Mouse (Mus musculus) liver, embryonic 14.5 days (tissue): ENCODE results near the gene 0610012G03Rik. TPM values are rescaled to one million over a fixed set of nuclear protein-coding genes. Genes with fewer than 3 reads are reported as not detected.

Experiments used
- ATAC-seq: fragments of 200-750 bp; cut with Nextera tagmentation; 2 replicates; pipeline ENCODE4 v1.8.0; 2017; ENCODE audit warnings: moderate number of reproducible peaks, mild to moderate bottlenecking, moderate library complexity; ENCODE audit not compliant: insufficient read depth
- DNase-seq, 3 experiments: peaks; one replicate each; pipeline ENCODE4 v3.0.0-alpha.2; 2012 to 2013; ENCODE audit warnings: low read depth in 3 of 3, low spot score in 3 of 3
- H3K27ac ChIP-seq: fragments of 300-500 bp; sonication (generic); 2 replicates; pipeline ENCODE4 v1.5.1; 2014; ENCODE audit warnings: moderate library complexity, mild to moderate bottlenecking, control low read depth, inconsistent platforms
- H3K27me3 ChIP-seq: fragments of 300-500 bp; sonication (generic); 2 replicates; pipeline ENCODE4 v1.6.1; 2014; ENCODE audit warnings: mild to moderate bottlenecking, low read length, moderate library complexity; ENCODE audit not compliant: control insufficient read depth, insufficient read depth
- H3K36me3 ChIP-seq: fragments of 300-500 bp; sonication (generic); replicated peaks from 2 replicates; pipeline ENCODE4 v1.6.1; 2014; ENCODE audit warnings: low read depth; ENCODE audit not compliant: control insufficient read depth, insufficient read depth
- H3K4me1 ChIP-seq, 2 experiments: fragments of 200-500 bp in 1 of 2; fragments of 300-500 bp in 1 of 2; sonication (generic) in 1 of 2; replicated peaks; 2 replicates each; pipeline ENCODE4 v1.6.1; 2012 to 2014; ENCODE audit warnings: antibody characterized with exemption in 1 of 2, inconsistent platforms in 1 of 2, low read length in 1 of 2; ENCODE audit not compliant: control insufficient read depth in 2 of 2, insufficient read depth in 2 of 2
- H3K4me2 ChIP-seq: fragments of 300-500 bp; sonication (generic); 2 replicates; pipeline ENCODE4 v1.6.1; 2014; ENCODE audit warnings: low read depth, mild to moderate bottlenecking, control low read depth, moderate library complexity
- H3K4me3 ChIP-seq, 2 experiments: fragments of 200-500 bp in 1 of 2; fragments of 300-500 bp in 1 of 2; sonication (generic) in 1 of 2; 2 replicates each; pipeline ENCODE4 v1.5.1; 2012 to 2014; ENCODE audit warnings: low read depth in 2 of 2, low read length in 2 of 2, mild to moderate bottlenecking in 2 of 2, control low read depth in 1 of 2, inconsistent platforms in 1 of 2, moderate library complexity in 1 of 2; ENCODE audit not compliant: insufficient read depth in 1 of 2
- H3K9ac ChIP-seq: fragments of 300-500 bp; sonication (generic); replicated peaks from 2 replicates; pipeline ENCODE4 v1.6.1; 2014; ENCODE audit warnings: mild to moderate bottlenecking, control low read depth, moderate library complexity
- H3K9me3 ChIP-seq: fragments of 300-500 bp; sonication (generic); 2 replicates; pipeline ENCODE4 v1.6.1; 2016; ENCODE audit warnings: low read length, mixed read lengths; ENCODE audit not compliant: control insufficient read depth
- CTCF ChIP-seq: IDR thresholded peaks from 2 replicates; pipeline ENCODE4 v1.5.1; 2016; ENCODE audit warnings: antibody characterized with exemption, low read depth, control low read depth
- EP300 ChIP-seq: IDR thresholded peaks from 2 replicates; pipeline ENCODE4 v1.6.1; 2016; ENCODE audit warnings: antibody characterized with exemption, low read depth
- whole genome bisulfite sequencing: fragments of 180-500 bp; shearing (Covaris S2); extraction: QIAGEN DNeasy Blood & Tissue Kit; methylation state at CpG from one replicate; pipeline ENCODE4 v1.1.7; 2014; ENCODE audit not compliant: insufficient replicate concordance; 5-methylcytosine and 5-hydroxymethylcytosine counted together
- polyA plus RNA-seq, 2 experiments: library from polyadenylated mRNA; depleted of rRNA in 1 of 2; stranded (reverse) in 1 of 2; unstranded in 1 of 2; fragments of >200 nt; fragmentation: Nextera tagmentation in 1 of 2; extraction: Ambion mirVana in 1 of 2; gene quantifications; 2 replicates each; pipeline versions ENCODE4 v1.2.1 to v1.2.3; 2012 to 2014

The 0610012G03Rik gene
- polyA plus RNA-seq, 2 experiments = 21.5 to 42.3 TPM

DNA sequence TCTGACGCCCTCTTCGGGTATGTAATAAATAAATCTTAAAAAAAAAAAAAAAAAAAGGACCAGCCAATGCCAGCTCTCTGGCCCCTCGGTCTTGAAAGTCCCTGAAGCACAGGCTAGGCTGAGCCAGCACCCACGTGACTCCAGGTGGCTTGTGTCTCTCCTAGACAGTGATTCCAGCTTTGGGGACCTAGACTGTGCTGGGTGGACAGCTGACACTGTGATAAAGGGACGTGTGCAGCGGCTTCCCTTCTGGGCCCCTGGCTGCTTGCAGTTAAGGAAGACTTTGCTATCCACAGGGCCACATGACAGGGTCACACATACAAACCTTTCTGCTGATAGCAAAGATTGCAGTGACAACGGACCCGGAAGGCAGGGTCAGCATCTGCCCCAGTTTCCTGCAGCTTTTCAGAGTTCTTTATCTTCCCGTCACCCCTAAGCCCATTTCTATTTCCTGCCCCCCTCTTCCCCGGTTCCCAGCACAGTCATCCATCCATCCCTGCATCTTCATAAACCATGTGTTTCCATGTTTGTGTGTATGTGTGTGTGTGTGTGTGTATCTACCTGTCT lies 37.9 kb downstream of the 0610012G03Rik start:
- ATAC-seq = no peak
- H3K27me3 ChIP-seq = no peaks in the 10 kb centered on the region; the same call in 1 of the 2 replicates
- no peak overlapping the region for H3K4me2 ChIP-seq
- no peaks in the 10 kb centered on the region for H3K9me3 ChIP-seq
- WGBS = 20% methylated on average over 10 of the region's 10 CpGs
- no peak overlapping the region for H3K27ac ChIP-seq
- H3K36me3 ChIP-seq = no peaks in the 10 kb centered on the region
- TF ChIP-seq CTCF = no peak
- H3K9ac ChIP-seq = no peak overlapping the region
- H3K4me3 ChIP-seq = no peak overlapping the region
- no peak for DNase-seq
- peaks cover 0 to 4% of the 10 kb centered on the region in 2 experiments; a peak in 2 of 4 replicates for H3K4me1 ChIP-seq

DNA sequence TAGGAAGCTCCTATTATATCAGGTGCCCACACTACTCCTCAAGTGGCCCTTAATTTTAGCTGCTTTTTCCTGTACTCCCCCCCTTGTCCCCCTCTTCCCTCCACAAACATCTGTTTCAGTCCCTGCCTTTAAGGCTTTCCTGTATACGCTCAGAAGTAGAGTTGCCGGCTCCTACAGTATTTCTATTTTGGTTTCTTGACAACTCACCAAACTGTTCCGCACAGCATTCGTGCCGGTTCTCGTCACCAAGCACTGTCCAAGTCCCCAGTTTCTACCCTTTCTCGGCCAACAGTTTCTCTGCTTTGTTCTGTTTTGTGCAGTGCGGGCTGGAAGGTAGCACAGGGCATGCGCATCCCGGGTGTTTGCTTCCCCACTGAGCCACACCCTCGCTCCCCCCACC lies 39.3 kb downstream of the 0610012G03Rik start:
- Histone ChIP-seq H3K4me2 (no peak overlapping the region), H3K4me1 (peaks cover 0 to 4% of the 10 kb centered on the region in 2 experiments; a peak in 2 of 4 replicates)
- no peak for TF ChIP-seq CTCF
- TF ChIP-seq EP300 = no peak

DNA sequence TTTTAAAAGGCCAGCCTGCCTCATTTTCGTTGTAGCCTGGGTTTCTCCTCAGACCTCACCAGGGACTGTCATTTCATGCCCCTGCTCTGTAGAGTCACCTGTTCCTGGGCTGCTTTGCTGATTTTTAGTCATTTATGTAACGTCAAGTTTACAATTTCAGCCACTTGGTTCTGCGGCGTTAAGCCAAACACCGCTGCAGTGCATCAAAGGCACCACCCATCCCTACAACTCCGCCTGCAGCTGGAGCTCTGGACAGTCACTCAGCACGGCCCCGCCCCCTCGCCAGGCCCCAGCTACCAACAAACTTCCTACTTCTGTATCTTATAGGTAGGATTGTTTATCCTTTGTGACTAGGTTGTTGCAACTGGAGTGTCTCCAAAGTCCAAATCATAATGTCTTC lies 41.4 kb downstream of the 0610012G03Rik start:
- Histone ChIP-seq H3K27ac (no peak overlapping the region), H3K9ac (no peak overlapping the region), H3K27me3 (no peaks in the 10 kb centered on the region; the same call in 1 of the 2 replicates), H3K4me3 (peak overlapping the region in 1 of 2 experiments; percentile 16; a peak in 1 of 4 replicates), H3K4me2 (peak overlapping the region; percentile 47), H3K4me1 (peaks cover 0 to 4% of the 10 kb centered on the region in 2 experiments; a peak in 2 of 4 replicates), H3K36me3 (no peaks in the 10 kb centered on the region), H3K9me3 (no peaks in the 10 kb centered on the region)
- WGBS = 8% methylated on average over 9 of the region's 9 CpGs
- ATAC-seq = no peak
- DNase-seq = no peak
- no peak for TF ChIP-seq EP300
- no peak for TF ChIP-seq CTCF

More for the DNA sequence above, 39.3 kb downstream of the 0610012G03Rik start:
- Histone ChIP-seq H3K9ac (no peak overlapping the region), H3K9me3 (no peaks in the 10 kb centered on the region), H3K36me3 (no peaks in the 10 kb centered on the region), H3K4me3 (no peak overlapping the region), H3K27me3 (no peaks in the 10 kb centered on the region; the same call in 1 of the 2 replicates), H3K27ac (no peak overlapping the region)
- no peak for ATAC-seq
- no peak for DNase-seq
- 46% methylated on average over 11 of the region's 11 CpGs for WGBS

GRCm38 (mm10) chr16:31905891-31906825 lies 42.1 kb downstream of the 0610012G03Rik start:
- no peak for ATAC-seq
- 28% methylated on average over 19 of the region's 20 CpGs for WGBS
- H3K4me2 ChIP-seq = peak overlapping the region; percentile 47
- no peak for DNase-seq
- H3K9me3 ChIP-seq = no peaks in the 10 kb centered on the region
- H3K27me3 ChIP-seq = no peaks in the 10 kb centered on the region; the same call in 1 of the 2 replicates
- peaks cover 0 to 4% of the 10 kb centered on the region in 2 experiments; a peak in 2 of 4 replicates for H3K4me1 ChIP-seq
- H3K36me3 ChIP-seq = no peaks in the 10 kb centered on the region
- TF ChIP-seq CTCF = 0 out of 2 replicates have a peak, but pooled peaks have one; percentile 3
- TF ChIP-seq EP300 = no peak
- H3K27ac ChIP-seq = no peak overlapping the region
- no peak overlapping the region; a peak in 1 of 4 replicates for H3K4me3 ChIP-seq
- H3K9ac ChIP-seq = no peak overlapping the region

- no peaks in the 10 kb centered on the region for H3K9me3 ChIP-seq
- no peaks in the 10 kb centered on the region; the same call in 1 of the 2 replicates for H3K27me3 ChIP-seq
- H3K27ac ChIP-seq = no peak overlapping the region
- H3K4me1 ChIP-seq = peaks cover 0 to 3% of the 10 kb centered on the region in 2 experiments; a peak in 2 of 4 replicates
- H3K36me3 ChIP-seq = no peaks in the 10 kb centered on the region
- H3K4me2 ChIP-seq = no peak overlapping the region
- H3K9ac ChIP-seq = no peak overlapping the region
- no peak overlapping the region for H3K4me3 ChIP-seq
- ATAC-seq (no peak), DNase-seq (peak in 1 of 3 experiments; percentile 16)
- 57% methylated on average over 4 of the region's 4 CpGs for WGBS
- TF ChIP-seq EP300 (no peak), CTCF (peak; percentile 76)
Measured at GRCm38 (mm10) chr16:31905331-31905730, 43.0 kb downstream of the 0610012G03Rik start.
